Mouse (Mus musculus) monocyte, adult 5-6 weeks (primary cell): ENCODE measurements at regions not wholly inside any gene's neighbourhood (a gene's known extent, or its start where the extent isn't known, plus 50 kb on each side); places are given as distances from the start of the nearest gene placed in this dataset.

Experiments used
- ATAC-seq: fragments of 153-309, 156-312 bp; replicated peaks from 2 replicates; pipeline ENCODE4 v1.8.0; 2017; ENCODE audit warnings: mild to moderate bottlenecking; ENCODE audit not compliant: low TSS enrichment, insufficient number of reproducible peaks, severe bottlenecking, poor library complexity, low FRiP score

DNA sequence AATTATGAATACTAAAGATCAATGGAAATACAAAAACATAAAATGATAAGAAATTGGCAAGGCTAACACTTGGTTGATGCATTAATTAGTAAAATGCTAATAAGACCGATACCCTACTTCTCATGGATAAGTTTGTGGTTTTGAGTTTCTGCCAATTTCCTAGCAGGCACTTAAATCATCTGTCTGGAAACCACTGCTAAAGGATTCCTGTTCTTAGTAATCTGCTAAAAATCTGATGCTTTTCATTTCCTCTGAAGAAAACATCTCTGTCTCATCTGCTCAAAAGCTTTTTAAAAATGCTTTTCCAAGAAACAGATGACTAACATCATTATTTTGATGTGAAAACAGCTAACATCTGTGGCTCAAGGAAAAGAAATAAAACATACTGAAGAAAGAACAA lies 321.4 kb upstream of the Pcdh7 start:
- no peak for ATAC-seq

- no peak for ATAC-seq
Measured at GRCm38 (mm10) chr5:57418216-57418615, 299.6 kb upstream of the Pcdh7 start.

- no peak for ATAC-seq
Measured at GRCm38 (mm10) chr5:57451050-57451449, 266.7 kb upstream of the Pcdh7 start.

GRCm38 (mm10) chr5:57451504-57451903 lies 266.3 kb upstream of the Pcdh7 start:
- no peak for ATAC-seq

GRCm38 (mm10) chr5:57474978-57475377 lies 242.8 kb upstream of the Pcdh7 start:
- no peak for ATAC-seq

GRCm38 (mm10) chr5:57477860-57478259 lies 239.9 kb upstream of the Pcdh7 start:
- 0 out of 2 replicates have a peak, but pooled peaks have one; percentile 27 for ATAC-seq
